Mouse (Mus musculus) embryo, embryonic 11 days (tissue): ENCODE results near the gene Cdk15.
A peak's percentile ranks its signal among the peaks of the same experiment; 100 is the strongest.

Source experiments
- DNase-seq: peaks from one replicate; pipeline ENCODE4 v3.0.0-alpha.2; 2015

Gene Cdk15

GRCm38 (mm10) chr1:59380926-59381325 is 124.2 kb downstream of the Cdk15 start:
- no peak for DNase-seq

- DNase-seq = no peak
Observed at GRCm38 (mm10) chr1:59381483-59381882, 124.8 kb downstream of the Cdk15 start.

- DNase-seq = no peak
Observed at GRCm38 (mm10) chr1:59382516-59382915, 125.8 kb downstream of the Cdk15 start.

GRCm38 (mm10) chr1:59383049-59383610 is 126.4 kb downstream of the Cdk15 start:
- no peak for DNase-seq

- DNase-seq = no peak
Observed at GRCm38 (mm10) chr1:59384400-59384799, 127.7 kb downstream of the Cdk15 start.

- no peak for DNase-seq
Observed at GRCm38 (mm10) chr1:59385641-59386040, 128.9 kb downstream of the Cdk15 start.

GRCm38 (mm10) chr1:59387542-59388314 is 131.0 kb downstream of the Cdk15 start:
- DNase-seq = no peak

- DNase-seq = no peak
Observed at GRCm38 (mm10) chr1:59389181-59389580, 132.5 kb downstream of the Cdk15 start.

- DNase-seq = no peak
Observed at GRCm38 (mm10) chr1:59391736-59392135, 135.0 kb downstream of the Cdk15 start.

- DNase-seq = no peak
Observed at GRCm38 (mm10) chr1:59394072-59394471, 137.4 kb downstream of the Cdk15 start.

GRCm38 (mm10) chr1:59394616-59395015 is 137.9 kb downstream of the Cdk15 start:
- DNase-seq = peak; percentile 56

GRCm38 (mm10) chr1:59395992-59396391 is 139.3 kb downstream of the Cdk15 start:
- no peak for DNase-seq

GRCm38 (mm10) chr1:59399554-59400325 is 143.0 kb downstream of the Cdk15 start:
- DNase-seq = peak; percentile 40

GRCm38 (mm10) chr1:59401253-59401652 is 144.5 kb downstream of the Cdk15 start:
- no peak for DNase-seq
